Mouse (Mus musculus): ENCODE data around the gene Rnf168.

DNA sequence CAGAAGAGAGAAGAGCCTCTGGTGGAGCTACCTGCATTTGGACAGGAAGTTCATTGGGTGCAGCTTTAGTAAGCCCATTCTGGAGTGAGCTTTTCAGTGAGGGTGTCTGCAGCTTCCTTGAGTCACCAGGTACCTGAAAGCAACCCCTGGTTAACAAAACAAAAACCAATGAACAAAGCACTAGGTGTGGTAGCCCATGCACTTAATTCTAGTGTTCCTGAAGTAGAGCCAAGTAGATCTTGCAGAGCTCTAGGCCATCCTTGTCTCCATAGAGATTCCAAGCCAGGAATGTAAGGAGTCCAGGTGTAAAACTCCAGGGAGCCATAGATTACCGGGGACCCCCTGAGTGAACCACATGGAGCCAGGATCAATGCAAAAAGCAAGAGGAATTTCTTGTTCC, 25.8 kb downstream of the Rnf168 start:
- TF ChIP-seq TAL1 (IDR thresholded peaks at IDR 0.05; ENCODE audit: low read length) (no peak), GATA1 (IDR thresholded peaks at IDR 0.05; ENCODE audit: low read length) (no peak)

All from erythroblast, embryonic 14.5 days (primary cell).